Comparison of ENCODE assay signal across 8 mouse cellular contexts in the genomic region with DNA sequence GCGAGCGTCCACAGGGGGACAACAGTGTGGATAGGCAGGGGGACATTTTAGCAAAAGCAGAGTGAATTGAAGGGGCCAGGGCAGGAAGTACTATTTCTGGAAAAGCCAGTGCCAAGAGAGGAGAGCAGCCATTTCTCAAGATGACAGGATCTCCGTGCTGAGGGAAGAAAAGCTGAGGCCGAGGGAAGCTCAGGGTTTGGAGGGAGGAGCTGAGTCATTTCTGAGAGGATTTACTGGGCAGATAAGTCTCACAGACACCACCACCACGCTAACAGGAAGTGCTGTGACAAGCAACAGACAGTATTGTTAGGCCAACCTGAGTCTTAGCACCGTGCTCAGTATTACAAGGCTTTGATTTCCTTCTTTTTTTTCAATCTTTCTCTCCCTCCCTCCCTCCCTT.
DNase-seq lines count a peak whose midpoint lies in the region; ATAC-seq and TF ChIP-seq lines count a peak whose summit lies in the region.

No protein-coding gene starts in this region.

- no peaks in the 10 kb centered on the region for H3K27me3 ChIP-seq in limb, embryonic 15.5 days

- no peak for DNase-seq in gastrocnemius, adult 2 months
- DNase-seq in gastrocnemius, adult 8-10 months (ENCODE audit: low spot score in 2 of 2), result no peak
- DNase-seq in 416B (ENCODE audit: low read depth), result peak; percentile 89
- DNase-seq in frontal cortex, postnatal 14 days (ENCODE audit: low spot score in 2 of 2), result no peak
- DNase-seq in gastrocnemius, postnatal 4 days (ENCODE audit: low spot score in 2 of 2), result no peak
- DNase-seq in gastrocnemius, postnatal 14 days, result no peak

- no peak overlapping the region for H3K4me2 ChIP-seq in limb, embryonic 15.5 days

- H3K4me3 ChIP-seq in gastrocnemius, adult 2 months, result no peak overlapping the region
- H3K4me3 ChIP-seq in limb, embryonic 15.5 days, result no peak overlapping the region

- peaks cover 18% of the 10 kb centered on the region for H3K4me1 ChIP-seq in limb, embryonic 15.5 days

- 46% methylated on average over 6 of the region's 6 CpGs for WGBS in limb, embryonic 15.5 days

- no peaks in the 10 kb centered on the region for H3K9me3 ChIP-seq in limb, embryonic 15.5 days

- no peak for TF ChIP-seq CTCF in gastrocnemius, adult 2 months (IDR thresholded peaks at IDR 0.05)

- ATAC-seq in granulocyte monocyte progenitor cell, adult 5-6 weeks (replicated peaks; ENCODE audit: poor library complexity, severe bottlenecking), result peak; percentile 21; the same call in 1 of the 2 replicates
- ATAC-seq in limb, embryonic 15.5 days (ENCODE audit: insufficient number of reproducible peaks, low FRiP score, low TSS enrichment, low read depth), result no peak

- intact Hi-C loops in gastrocnemius, adult 2 months (cut with DNase I), result loop anchor here (10.0 kb wide), 1 partner anchor 269 kb away; no protein-coding TSS in a partner anchor
- intact Hi-C loops in gastrocnemius, postnatal 14 days (cut with DNase I; ENCODE audit: low total_unique reads), result no loop called here

- peaks cover 6% of the 10 kb centered on the region; the same call in 1 of the 2 replicates for H3K36me3 ChIP-seq in limb, embryonic 15.5 days

- H3K9ac ChIP-seq in limb, embryonic 15.5 days, result no peak overlapping the region

- H3K27ac ChIP-seq in gastrocnemius, adult 2 months, result peak overlapping the region; percentile 28; the same call in 1 of the 2 replicates
- H3K27ac ChIP-seq in limb, embryonic 15.5 days, result peak overlapping the region; percentile 38; the same call in 1 of the 2 replicates
